Mouse (Mus musculus) liver, embryonic 11.5 days (tissue): ENCODE results near the gene Olfr907. TPM values are rescaled to one million over a fixed set of nuclear protein-coding genes. Genes with fewer than 3 reads are reported as not detected.

Experiments used
- polyA plus RNA-seq: library from polyadenylated mRNA; unstranded; fragments of >200 nt; fragmentation: Nextera tagmentation; extraction: Ambion mirVana; gene quantifications from 2 replicates; pipeline ENCODE4 v1.2.1, GENCODE M21; 2014

Olfr907 gene
- polyA plus RNA-seq, 1 experiment from 2014 or later = not detected

Other genes with a start within 250 kb of the Olfr907 start
- gene Olfr143, start 243.0 kb upstream of the Olfr907 start, polyA plus RNA-seq = not detected in 2 replicates
- not detected in 2 replicates for gene Olfr895, start 227.9 kb upstream of the Olfr907 start, polyA plus RNA-seq
- gene Olfr896-ps1, start 204.7 kb upstream of the Olfr907 start, polyA plus RNA-seq = not detected in 2 replicates
- not detected in 2 replicates for gene Olfr25, start 166.7 kb upstream of the Olfr907 start, polyA plus RNA-seq
- gene Olfr898, start 147.4 kb upstream of the Olfr907 start, polyA plus RNA-seq = not detected in 2 replicates
- gene Olfr250, start 128.9 kb upstream of the Olfr907 start, polyA plus RNA-seq = not detected in 2 replicates
- not detected in 2 replicates for gene Olfr251, start 118.7 kb upstream of the Olfr907 start, polyA plus RNA-seq
- gene Olfr147, start 94.1 kb upstream of the Olfr907 start, polyA plus RNA-seq = not detected in 2 replicates
- not detected in 2 replicates for gene Olfr901, start 66.3 kb upstream of the Olfr907 start, polyA plus RNA-seq
- not detected in 2 replicates for gene Olfr902, start 48.1 kb upstream of the Olfr907 start, polyA plus RNA-seq
- gene Olfr904, start 32.7 kb upstream of the Olfr907 start, polyA plus RNA-seq = not detected in 2 replicates
- not detected in 2 replicates for gene Olfr905, start 24.7 kb upstream of the Olfr907 start, polyA plus RNA-seq
- not detected in 2 replicates for gene Olfr906, start 8.7 kb upstream of the Olfr907 start, polyA plus RNA-seq
- not detected in 2 replicates for gene Olfr911-ps1, start 25.8 kb downstream of the Olfr907 start, polyA plus RNA-seq
- gene Olfr910, start 42.0 kb downstream of the Olfr907 start, polyA plus RNA-seq = not detected in 2 replicates
- gene Olfr912, start 84.4 kb downstream of the Olfr907 start, polyA plus RNA-seq = not detected in 2 replicates
- gene Olfr913, start 97.0 kb downstream of the Olfr907 start, polyA plus RNA-seq = not detected in 2 replicates
- not detected in 2 replicates for gene Olfr914, start 109.3 kb downstream of the Olfr907 start, polyA plus RNA-seq
- gene Olfr916, start 164.1 kb downstream of the Olfr907 start, polyA plus RNA-seq = not detected in 2 replicates
- not detected in 2 replicates for gene Olfr917, start 170.0 kb downstream of the Olfr907 start, polyA plus RNA-seq
- not detected in 2 replicates for gene Olfr918, start 178.8 kb downstream of the Olfr907 start, polyA plus RNA-seq
- gene Olfr919, start 207.9 kb downstream of the Olfr907 start, polyA plus RNA-seq = not detected in 2 replicates
- gene Vwa5a, start 222.5 kb downstream of the Olfr907 start, polyA plus RNA-seq = 11.1 and 11.4 TPM in 2 replicates